Mouse (Mus musculus) spleen, adult 2 months (tissue): ENCODE results near the gene Plcb4.
"Not testable (repeated sequence)": the region's sequence is repeated elsewhere in the genome, so short reads cannot be mapped to it uniquely, and the experiment has no call there.

ENCODE experiments used
- CTCF ChIP-seq: fragments of 200-500 bp; IDR thresholded peaks from 2 replicates; pipeline ENCODE4 v1.5.1; 2011; ENCODE audit warnings: mild to moderate bottlenecking, inconsistent platforms; ENCODE audit not compliant: insufficient read depth, insufficient read length, insufficient replicate concordance; ENCODE audit errors: extremely low read depth
- POLR2A ChIP-seq: fragments of 200-500 bp; IDR thresholded peaks from 2 replicates; pipeline ENCODE4 v1.6.1; 2011; ENCODE audit warnings: low read depth, low read length, inconsistent platforms

GRCm38 (mm10) chr2:135990686-135991085, 331.9 kb downstream of the Plcb4 start:
- TF ChIP-seq POLR2A, CTCF: not testable (repeated sequence)
